Mouse (Mus musculus) hindbrain, embryonic 12.5 days (tissue): ENCODE measurements around the gene Lrp6. TPM values are rescaled to one million over a fixed set of nuclear protein-coding genes. Genes with fewer than 3 reads are reported as not detected.
A peak's percentile ranks its signal among the peaks of the same experiment; 100 is the strongest.

Experiments used
- ATAC-seq: fragments of 200-750 bp; cut with Nextera tagmentation; 2 replicates; pipeline ENCODE4 v1.8.0; 2017; ENCODE audit warnings: moderate TSS enrichment; ENCODE audit not compliant: low FRiP score
- H3K27ac ChIP-seq: fragments of 300-500 bp; sonication (generic); 2 replicates; pipeline ENCODE4 v1.5.1; 2016; ENCODE audit warnings: mild to moderate bottlenecking
- H3K27me3 ChIP-seq: fragments of 300-500 bp; sonication (generic); 2 replicates; pipeline ENCODE4 v1.6.1; 2016; ENCODE audit warnings: mild to moderate bottlenecking
- H3K36me3 ChIP-seq: fragments of 300-500 bp; sonication (generic); 2 replicates; pipeline ENCODE4 v1.6.1; 2016; ENCODE audit warnings: mild to moderate bottlenecking
- H3K4me1 ChIP-seq: fragments of 300-500 bp; sonication (generic); 2 replicates; pipeline ENCODE4 v1.6.1; 2016
- H3K4me2 ChIP-seq: fragments of 300-500 bp; sonication (generic); replicated peaks from 2 replicates; pipeline ENCODE4 v1.6.1; 2016; ENCODE audit warnings: mild to moderate bottlenecking
- H3K4me3 ChIP-seq: fragments of 300-500 bp; sonication (generic); 2 replicates; pipeline ENCODE4 v1.5.1; 2016; ENCODE audit warnings: mild to moderate bottlenecking
- H3K9ac ChIP-seq: fragments of 300-500 bp; sonication (generic); 2 replicates; pipeline ENCODE4 v1.6.1; 2016; ENCODE audit warnings: mild to moderate bottlenecking, moderate library complexity
- H3K9me3 ChIP-seq: fragments of 300-500 bp; sonication (generic); replicated peaks from 2 replicates; pipeline ENCODE4 v1.6.1; 2016; ENCODE audit warnings: mild to moderate bottlenecking
- WGBS: fragments of 180-500 bp; shearing (Covaris S2); methylation state at CpG from one replicate; pipeline ENCODE4 v1.1.7; 2016; 5-methylcytosine and 5-hydroxymethylcytosine counted together
- polyA plus RNA-seq: library from polyadenylated mRNA; unstranded; fragments of >200 nt; fragmentation: Nextera tagmentation; extraction: Ambion mirVana; gene quantifications from 2 replicates; pipeline ENCODE4 v1.2.1, GENCODE M21; 2016

Gene Lrp6
- polyA plus RNA-seq, 1 experiment from 2014 or later = 39.2 TPM

DNA sequence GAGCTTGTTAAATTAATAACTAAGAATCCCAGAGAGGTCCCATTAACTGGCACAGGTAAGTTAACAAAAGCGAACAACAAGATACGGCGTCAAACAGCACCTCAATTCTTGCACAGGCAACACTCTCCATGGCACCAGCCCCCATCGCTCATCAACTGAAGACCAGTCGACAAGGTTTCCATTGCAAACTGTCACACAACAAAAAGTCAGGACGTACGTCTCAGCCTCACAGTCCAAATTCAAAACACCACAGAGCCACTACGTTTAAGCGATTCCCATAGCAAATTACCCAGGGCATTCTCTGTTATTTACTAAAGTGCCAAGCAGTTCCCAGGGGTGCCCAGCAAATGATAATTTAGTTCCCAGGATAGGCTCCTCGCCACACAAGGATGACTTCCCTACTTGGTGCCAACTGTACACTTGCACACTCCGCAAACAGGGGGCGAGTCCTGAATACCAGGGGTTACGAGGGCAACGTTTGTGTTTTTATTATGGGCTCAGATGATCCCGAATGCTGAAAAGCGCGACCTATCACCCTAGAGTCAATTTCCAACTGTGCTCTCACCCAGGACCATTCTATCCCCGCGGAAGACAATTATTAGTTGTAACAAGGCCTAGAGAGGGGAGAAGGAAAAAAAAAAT, 1.0 kb downstream of the Lrp6 start:
- H3K4me1 ChIP-seq = peaks cover 27% of the 10 kb centered on the region
- no peaks in the 10 kb centered on the region for H3K27me3 ChIP-seq
- ATAC-seq = no peak
- peak overlapping the region; percentile 100 for H3K27ac ChIP-seq
- H3K9ac ChIP-seq = peak overlapping the region; percentile 98
- 2% methylated on average over 19 of the region's 19 CpGs for WGBS
- H3K4me2 ChIP-seq = peak overlapping the region; percentile 81
- H3K9me3 ChIP-seq = no peaks in the 10 kb centered on the region
- peak overlapping the region; percentile 87 for H3K4me3 ChIP-seq
- no peaks in the 10 kb centered on the region for H3K36me3 ChIP-seq

GRCm38 (mm10) chr6:134564539-134564938, 2.2 kb downstream of the Lrp6 start:
- ATAC-seq = no peak
- Histone ChIP-seq H3K4me1 (peaks cover 32% of the 10 kb centered on the region), H3K27ac (no peak overlapping the region), H3K4me3 (no peak overlapping the region; the same call in 1 of the 2 replicates), H3K27me3 (no peaks in the 10 kb centered on the region), H3K9ac (no peak overlapping the region), H3K9me3 (no peaks in the 10 kb centered on the region), H3K4me2 (peak overlapping the region; percentile 81), H3K36me3 (no peaks in the 10 kb centered on the region)
- WGBS = 74% methylated on average over 2 of the region's 2 CpGs

- Histone ChIP-seq H3K27ac (no peak overlapping the region), H3K4me1 (peaks cover 30% of the 10 kb centered on the region), H3K4me2 (no peak overlapping the region), H3K9ac (no peak overlapping the region), H3K4me3 (no peak overlapping the region), H3K9me3 (no peaks in the 10 kb centered on the region), H3K27me3 (no peaks in the 10 kb centered on the region), H3K36me3 (no peaks in the 10 kb centered on the region)
- 66% methylated on average over 3 of the region's 3 CpGs for WGBS
- ATAC-seq = no peak
Observed at GRCm38 (mm10) chr6:134559635-134560034, 7.1 kb downstream of the Lrp6 start.

GRCm38 (mm10) chr6:134558546-134559129, 8.1 kb downstream of the Lrp6 start:
- Histone ChIP-seq H3K9me3 (no peaks in the 10 kb centered on the region), H3K9ac (no peak overlapping the region), H3K27me3 (no peaks in the 10 kb centered on the region), H3K27ac (no peak overlapping the region), H3K4me3 (no peak overlapping the region), H3K4me1 (peaks cover 24% of the 10 kb centered on the region), H3K4me2 (no peak overlapping the region), H3K36me3 (no peaks in the 10 kb centered on the region)
- WGBS = 67% methylated on average over 8 of the region's 8 CpGs
- ATAC-seq = no peak

DNA sequence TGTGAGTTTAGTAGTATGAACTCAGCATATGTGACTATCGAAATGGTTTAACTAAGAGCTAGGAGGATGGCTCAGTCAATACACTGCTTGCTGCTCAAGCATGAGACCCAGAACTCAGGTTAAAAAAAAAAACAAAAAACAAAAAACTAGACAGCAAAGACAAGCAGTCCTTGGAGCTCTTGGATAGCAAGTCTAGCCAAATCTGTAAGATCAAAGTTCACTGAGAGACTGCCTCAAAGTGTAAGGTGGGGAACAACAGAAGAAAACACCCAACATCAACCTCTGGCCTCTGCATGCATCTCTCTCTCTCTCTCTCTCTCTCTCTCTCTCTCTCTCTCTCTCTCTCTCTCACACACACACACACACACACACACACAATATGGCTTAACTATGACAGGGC, 9.7 kb downstream of the Lrp6 start:
- no peak overlapping the region for H3K9ac ChIP-seq
- H3K4me3 ChIP-seq = no peak overlapping the region
- ATAC-seq = no peak
- peaks cover 20% of the 10 kb centered on the region for H3K4me1 ChIP-seq
- H3K36me3 ChIP-seq = no peaks in the 10 kb centered on the region
- H3K27ac ChIP-seq = no peak overlapping the region
- WGBS = 91% methylated on average over 1 of the region's 1 CpGs
- H3K27me3 ChIP-seq = no peaks in the 10 kb centered on the region
- no peak overlapping the region for H3K4me2 ChIP-seq
- no peaks in the 10 kb centered on the region for H3K9me3 ChIP-seq

DNA sequence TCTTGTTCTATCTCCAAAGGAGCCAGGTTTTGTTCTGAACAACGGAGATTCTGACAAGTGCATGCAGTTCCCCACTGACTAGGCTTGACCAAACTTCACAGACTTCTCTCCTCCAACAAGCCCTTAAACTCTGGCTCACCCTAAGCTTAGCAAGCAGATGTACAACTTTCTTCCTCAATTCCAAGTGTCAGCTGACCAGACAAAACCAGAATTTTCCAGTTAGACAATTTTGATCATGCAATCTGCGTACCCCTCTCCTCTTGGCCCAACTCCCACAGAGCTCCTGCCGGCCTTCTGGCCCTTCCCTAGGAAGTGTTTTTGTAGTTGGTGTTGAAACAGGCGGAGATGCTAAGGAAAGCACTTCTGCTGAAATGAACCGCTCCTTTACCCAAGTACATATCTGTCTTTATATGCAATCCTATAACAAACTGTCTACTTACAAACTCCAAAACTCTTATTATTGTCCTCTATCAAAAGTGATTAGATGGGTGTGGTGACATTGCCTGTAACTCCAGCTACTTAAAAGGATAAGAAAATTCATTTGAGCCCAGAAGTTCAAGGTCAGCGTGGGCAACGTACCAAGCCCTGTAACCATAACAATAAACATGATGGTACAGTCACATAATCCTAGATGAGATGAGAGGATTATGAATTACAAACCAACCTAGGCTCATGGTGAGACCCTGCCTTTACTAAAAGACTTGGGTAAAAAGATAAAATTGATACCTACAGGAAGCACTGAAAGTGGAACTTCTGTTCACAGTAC, 10.4 kb downstream of the Lrp6 start:
- no peak overlapping the region for H3K4me2 ChIP-seq
- H3K27ac ChIP-seq = no peak overlapping the region

GRCm38 (mm10) chr6:134555178-134555577, 11.6 kb downstream of the Lrp6 start:
- no peak overlapping the region for H3K9ac ChIP-seq
- H3K9me3 ChIP-seq = no peaks in the 10 kb centered on the region
- H3K36me3 ChIP-seq = no peaks in the 10 kb centered on the region
- 81% methylated on average over 3 of the region's 3 CpGs for WGBS
- no peak for ATAC-seq
- no peaks in the 10 kb centered on the region for H3K27me3 ChIP-seq
- no peak overlapping the region for H3K27ac ChIP-seq
- peaks cover 23% of the 10 kb centered on the region for H3K4me1 ChIP-seq
- H3K4me2 ChIP-seq = no peak overlapping the region
- no peak overlapping the region for H3K4me3 ChIP-seq

More for the DNA sequence above, 10.4 kb downstream of the Lrp6 start:
- no peak overlapping the region for H3K4me3 ChIP-seq
- H3K9ac ChIP-seq = no peak overlapping the region
- no peak for ATAC-seq
- WGBS = 81% methylated on average over 7 of the region's 7 CpGs
- no peaks in the 10 kb centered on the region for H3K9me3 ChIP-seq
- H3K27me3 ChIP-seq = no peaks in the 10 kb centered on the region
- H3K36me3 ChIP-seq = no peaks in the 10 kb centered on the region
- H3K4me1 ChIP-seq = peaks cover 20% of the 10 kb centered on the region

GRCm38 (mm10) chr6:134554230-134554629, 12.5 kb downstream of the Lrp6 start:
- 76% methylated on average over 4 of the region's 4 CpGs for WGBS
- Histone ChIP-seq H3K4me1 (peaks cover 19% of the 10 kb centered on the region), H3K4me3 (no peak overlapping the region), H3K4me2 (no peak overlapping the region), H3K9ac (no peak overlapping the region), H3K27ac (no peak overlapping the region), H3K27me3 (no peaks in the 10 kb centered on the region), H3K36me3 (no peaks in the 10 kb centered on the region), H3K9me3 (no peaks in the 10 kb centered on the region)
- ATAC-seq = no peak

DNA sequence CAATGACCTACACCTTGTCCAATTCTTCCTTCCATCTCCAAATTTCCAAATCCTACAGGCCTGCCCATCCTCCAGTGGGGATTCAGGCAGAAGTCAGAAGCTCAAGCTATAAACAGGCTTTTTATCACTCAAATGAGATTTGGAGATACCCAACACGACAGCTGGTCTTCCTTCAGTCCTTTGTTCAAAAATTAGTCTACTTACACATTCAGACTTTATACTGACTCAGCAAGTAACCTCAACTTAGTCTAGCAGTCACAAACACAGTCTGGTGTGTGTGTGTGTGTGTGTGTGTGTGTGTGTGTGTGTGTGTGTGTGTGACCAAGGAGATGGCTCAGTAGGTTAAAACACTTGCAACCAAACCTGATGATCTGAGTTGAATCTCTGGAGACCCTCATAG, 15.8 kb downstream of the Lrp6 start:
- Histone ChIP-seq H3K36me3 (no peaks in the 10 kb centered on the region; the same call in 1 of the 2 replicates), H3K27ac (no peak overlapping the region), H3K4me2 (no peak overlapping the region), H3K27me3 (no peaks in the 10 kb centered on the region), H3K9me3 (no peaks in the 10 kb centered on the region), H3K4me3 (no peak overlapping the region), H3K9ac (no peak overlapping the region), H3K4me1 (peaks cover 13% of the 10 kb centered on the region; the same call in 1 of the 2 replicates)
- 74% methylated on average over 1 of the region's 1 CpGs for WGBS
- no peak for ATAC-seq

DNA sequence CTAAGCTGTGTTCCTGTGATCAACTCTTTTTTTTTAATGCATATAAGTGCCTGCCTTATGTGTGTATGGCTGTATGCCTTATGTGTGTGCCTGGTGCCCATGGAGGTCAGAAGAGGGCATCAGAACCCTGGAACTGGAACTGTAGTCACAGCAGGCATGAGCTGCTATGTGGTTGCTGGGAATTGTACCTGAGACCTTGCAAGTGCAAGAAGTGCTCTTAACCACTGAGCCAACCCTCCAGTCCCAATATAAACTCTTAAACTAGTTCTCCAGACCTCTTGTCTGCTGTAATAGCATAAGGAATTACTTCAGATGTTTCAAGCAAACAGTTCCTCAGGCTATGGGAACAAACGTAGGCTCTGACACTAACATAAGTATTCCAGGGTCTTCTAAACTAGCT, 16.4 kb downstream of the Lrp6 start:
- Histone ChIP-seq H3K4me1 (peaks cover 8% of the 10 kb centered on the region; the same call in 1 of the 2 replicates), H3K36me3 (no peaks in the 10 kb centered on the region; the same call in 1 of the 2 replicates), H3K4me3 (no peak overlapping the region), H3K27ac (no peak overlapping the region), H3K9ac (no peak overlapping the region), H3K27me3 (no peaks in the 10 kb centered on the region), H3K4me2 (no peak overlapping the region), H3K9me3 (no peaks in the 10 kb centered on the region)
- 86% methylated on average over 1 of the region's 1 CpGs for WGBS
- no peak for ATAC-seq

DNA sequence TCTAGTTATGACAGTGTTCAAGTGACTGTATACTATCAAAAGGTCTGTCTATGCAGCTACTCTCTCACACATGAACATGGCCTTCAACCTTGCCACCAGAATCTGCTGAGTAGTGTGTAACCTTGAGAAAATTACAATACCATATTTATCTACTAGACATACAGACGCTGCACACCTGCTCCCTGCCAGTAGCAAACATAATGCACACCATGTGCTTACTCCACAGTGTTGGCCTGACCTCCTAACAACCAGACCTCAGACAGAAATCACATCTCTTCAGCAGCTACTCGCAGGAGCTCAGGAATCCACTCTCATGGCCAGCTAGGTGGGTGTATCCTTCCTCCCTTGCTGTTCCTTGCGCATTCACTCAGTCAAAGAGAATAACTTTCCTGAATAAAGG, 21.9 kb downstream of the Lrp6 start:
- H3K9ac ChIP-seq = no peak overlapping the region
- ATAC-seq = no peak
- no peak overlapping the region for H3K27ac ChIP-seq
- peaks cover 9% of the 10 kb centered on the region for H3K4me1 ChIP-seq
- H3K36me3 ChIP-seq = no peaks in the 10 kb centered on the region; the same call in 1 of the 2 replicates
- no peaks in the 10 kb centered on the region for H3K27me3 ChIP-seq
- H3K4me3 ChIP-seq = no peak overlapping the region
- no peak overlapping the region for H3K4me2 ChIP-seq
- 78% methylated on average over 3 of the region's 3 CpGs for WGBS
- H3K9me3 ChIP-seq = no peaks in the 10 kb centered on the region

GRCm38 (mm10) chr6:134544093-134544492, 22.7 kb downstream of the Lrp6 start:
- H3K36me3 ChIP-seq = no peaks in the 10 kb centered on the region; the same call in 1 of the 2 replicates
- 71% methylated on average over 2 of the region's 2 CpGs for WGBS
- no peak for ATAC-seq

More at GRCm38 (mm10) chr6:134544093-134544492, 22.7 kb downstream of the Lrp6 start:
- H3K4me1 ChIP-seq = peaks cover 9% of the 10 kb centered on the region
- H3K4me2 ChIP-seq = no peak overlapping the region
- no peaks in the 10 kb centered on the region for H3K27me3 ChIP-seq
- no peak overlapping the region for H3K4me3 ChIP-seq
- no peaks in the 10 kb centered on the region for H3K9me3 ChIP-seq
- no peak overlapping the region for H3K27ac ChIP-seq
- H3K9ac ChIP-seq = no peak overlapping the region
